ENCODE assay signal across 8 mouse cellular contexts in genomic region chr4:123685506-123686242, GRCm38 (mm10). TPM values are rescaled to one million over a fixed set of nuclear protein-coding genes. Genes with fewer than 3 reads are reported as not detected.
A peak's percentile ranks its signal among the peaks of the same experiment; 100 is the strongest.
DNase-seq lines count a peak whose midpoint lies in the region; ATAC-seq and TF ChIP-seq lines count a peak whose summit lies in the region.

No protein-coding gene starts in this region.

- H3K27me3 ChIP-seq in testis, adult 2 months (ENCODE audit: control insufficient read depth, insufficient read depth, low read length): no peaks in the 10 kb centered on the region
- H3K27me3 ChIP-seq in intestine, postnatal 0 days (replicated peaks; ENCODE audit: control insufficient read depth, insufficient read depth, low read length): peaks cover 8% of the 10 kb centered on the region; the same call in 1 of the 2 replicates
- H3K27me3 ChIP-seq in stomach, embryonic 14.5 days (ENCODE audit: control insufficient read depth, insufficient read depth, low read length): peaks cover 5% of the 10 kb centered on the region; the same call in 1 of the 2 replicates

- no peak for ATAC-seq in intestine, postnatal 0 days
- no peak for ATAC-seq in stomach, embryonic 14.5 days (ENCODE audit: insufficient number of reproducible peaks, insufficient read depth, low FRiP score, low read depth)
- no peak for ATAC-seq in megakaryocyte, adult 5-6 weeks (ENCODE audit: poor library complexity, severe bottlenecking)

- no peak for TF ChIP-seq CTCF in testis, adult 2 months (IDR thresholded peaks at IDR 0.05; ENCODE audit: control insufficient read depth, insufficient read depth, insufficient replicate concordance, low read depth, low read length)
- TF ChIP-seq CTCF in intestine, postnatal 0 days (IDR thresholded peaks at IDR 0.05; ENCODE audit: low read depth): no peak

- no peaks in the 10 kb centered on the region for H3K36me3 ChIP-seq in testis, adult 2 months (ENCODE audit: control insufficient read depth, insufficient read depth, low read length)
- H3K36me3 ChIP-seq in intestine, postnatal 0 days (ENCODE audit: control insufficient read depth, insufficient read depth): no peaks in the 10 kb centered on the region
- H3K36me3 ChIP-seq in stomach, embryonic 14.5 days (ENCODE audit: control insufficient read depth, insufficient read depth, low read length): no peaks in the 10 kb centered on the region

- H3K9me3 ChIP-seq in intestine, postnatal 0 days (ENCODE audit: control insufficient read depth): no peaks in the 10 kb centered on the region
- H3K9me3 ChIP-seq in stomach, embryonic 14.5 days (ENCODE audit: control insufficient read depth, low read depth, low read length): no peaks in the 10 kb centered on the region

- no peak overlapping the region for H3K9ac ChIP-seq in intestine, postnatal 0 days (ENCODE audit: low read depth, low read length)
- no peak overlapping the region for H3K9ac ChIP-seq in stomach, embryonic 14.5 days (replicated peaks; ENCODE audit: low read depth, low read length)

- intact Hi-C loops in gastrocnemius, postnatal 14 days (cut with DNase I; ENCODE audit: low total_unique reads): no loop called here

- H3K4me2 ChIP-seq in intestine, postnatal 0 days (replicated peaks; ENCODE audit: low read depth): peak overlapping the region; percentile 97; the same call in 1 of the 2 replicates
- H3K4me2 ChIP-seq in stomach, embryonic 14.5 days (replicated peaks; ENCODE audit: low read depth, low read length): peak overlapping the region; percentile 100

- DNase-seq in gastrocnemius, postnatal 14 days: peak; percentile 26
- DNase-seq in gastrocnemius, adult 8-10 months (ENCODE audit: low spot score in 2 of 2): no peak
- DNase-seq in testis, postnatal 14 days (ENCODE audit: low spot score): no peak
- DNase-seq in embryo, embryonic 10.5 days (ENCODE audit: low spot score): no peak

- WGBS in intestine, postnatal 0 days: 74% methylated on average over 8 of the region's 8 CpGs
- 68% methylated on average over 8 of the region's 8 CpGs for WGBS in stomach, embryonic 14.5 days

- TF ChIP-seq POLR2A in testis, adult 2 months (IDR thresholded peaks at IDR 0.05; ENCODE audit: control insufficient read depth, low read depth, low read length): no peak

- H3K4me1 ChIP-seq in testis, adult 2 months (ENCODE audit: control insufficient read depth, insufficient read depth, low read length): peaks cover 19% of the 10 kb centered on the region
- H3K4me1 ChIP-seq in intestine, postnatal 0 days (replicated peaks; ENCODE audit: control insufficient read depth, insufficient read depth, low read length): no peaks in the 10 kb centered on the region
- 0 out of 2 replicates have a peak, but pooled peaks cover 5% of the 10 kb centered on the region for H3K4me1 ChIP-seq in stomach, embryonic 14.5 days (ENCODE audit: control insufficient read depth, insufficient read depth, low read length)

- no peak overlapping the region for H3K27ac ChIP-seq in testis, adult 2 months (ENCODE audit: control insufficient read depth, insufficient read depth, low read depth, low read length)
- H3K27ac ChIP-seq in intestine, postnatal 0 days (ENCODE audit: low read depth, low read length): no peak overlapping the region
- no peak overlapping the region for H3K27ac ChIP-seq in stomach, embryonic 14.5 days (ENCODE audit: low read length)

- peak overlapping the region; percentile 75; the same call in 1 of the 2 replicates for H3K4me3 ChIP-seq in testis, adult 2 months (ENCODE audit: control insufficient read depth, low read depth, low read length)
- H3K4me3 ChIP-seq in intestine, postnatal 0 days (ENCODE audit: low read depth, low read length): peak overlapping the region; percentile 61; the same call in 1 of the 2 replicates
- no peak overlapping the region for H3K4me3 ChIP-seq in stomach, embryonic 14.5 days (ENCODE audit: low read depth, low read length)

RNA-seq across cellular contexts. Expression of gene Macf1, which starts 1.5 kb away (rescaled TPM):
- 10 to 100 TPM; 76.5 to 88.0 TPM for total RNA-seq in gastrocnemius, postnatal 14 days (2021)
- total RNA-seq in gastrocnemius, adult 8-10 months (2022): 10 to 100 TPM; 49.5 to 63.7 (median 57.9) TPM
- 20.0 and 24.4 TPM in 2 replicates for polyA plus RNA-seq in testis, adult 2 months (2012; rRNA removed)
- 17.3 and 22.8 TPM in 2 replicates for polyA plus RNA-seq in intestine, postnatal 0 days (2015; fragmentation: Nextera tagmentation; extraction: Ambion mirVana)
- 86.9 and 88.2 TPM in 2 replicates for polyA plus RNA-seq in stomach, embryonic 14.5 days (2014; fragmentation: Nextera tagmentation; extraction: Ambion mirVana)
- 130 and 137 TPM in 2 replicates for total RNA-seq in megakaryocyte, adult 5-6 weeks (2015)
- total RNA-seq in megakaryocyte, adult 5-6 weeks (2017): 192 and 219 TPM in 2 replicates

RNA-seq across cellular contexts. Expression of gene Ndufs5, which starts 32.3 kb away (rescaled TPM):
- 100 to 1,000 TPM; 256 to 285 TPM for total RNA-seq in gastrocnemius, postnatal 14 days (2021)
- total RNA-seq in gastrocnemius, adult 8-10 months (2022): 100 to 1,000 TPM; 230 to 275 (median 261) TPM
- 84.6 and 117 TPM in 2 replicates for polyA plus RNA-seq in testis, adult 2 months (2012; rRNA removed)
- polyA plus RNA-seq in intestine, postnatal 0 days (2015; fragmentation: Nextera tagmentation; extraction: Ambion mirVana): 370 and 395 TPM in 2 replicates
- polyA plus RNA-seq in stomach, embryonic 14.5 days (2014; fragmentation: Nextera tagmentation; extraction: Ambion mirVana): 297 and 346 TPM in 2 replicates
- total RNA-seq in megakaryocyte, adult 5-6 weeks (2015): 109 and 130 TPM in 2 replicates
- total RNA-seq in megakaryocyte, adult 5-6 weeks (2017): 110 and 139 TPM in 2 replicates
